Mouse (Mus musculus): ENCODE measurements at regions not wholly inside any gene's neighbourhood (a gene's known extent, or its start where the extent isn't known, plus 50 kb on each side); places are given as distances from the start of the nearest gene placed in this dataset.

GRCm38 (mm10) chr6:93623541-93623940 is 660.2 kb downstream of the Magi1 start:
- DNase-seq (ENCODE audit: low spot score in 2 of 2) = no peak

- DNase-seq (ENCODE audit: low spot score in 2 of 2) = no peak
Measured at GRCm38 (mm10) chr6:93616926-93617325, 666.8 kb downstream of the Magi1 start.

GRCm38 (mm10) chr6:93600376-93600775 is 657.1 kb upstream of the Adamts9 start:
- DNase-seq (ENCODE audit: low spot score in 2 of 2) = no peak

- DNase-seq (ENCODE audit: low spot score in 2 of 2) = no peak
Measured at GRCm38 (mm10) chr6:93599371-93599770, 656.1 kb upstream of the Adamts9 start.

- DNase-seq (ENCODE audit: low spot score in 2 of 2) = no peak
Measured at GRCm38 (mm10) chr6:93589935-93590334, 646.6 kb upstream of the Adamts9 start.

- no peak for DNase-seq (ENCODE audit: low spot score in 2 of 2)
Measured at GRCm38 (mm10) chr6:93586871-93587270, 643.6 kb upstream of the Adamts9 start.

GRCm38 (mm10) chr6:93581141-93581540 is 637.8 kb upstream of the Adamts9 start:
- DNase-seq (ENCODE audit: low spot score in 2 of 2) = no peak

GRCm38 (mm10) chr6:93580716-93581115 is 637.4 kb upstream of the Adamts9 start:
- DNase-seq (ENCODE audit: low spot score in 2 of 2) = no peak

GRCm38 (mm10) chr6:93575249-93575648 is 632.0 kb upstream of the Adamts9 start:
- no peak for DNase-seq (ENCODE audit: low spot score in 2 of 2)

GRCm38 (mm10) chr6:93573679-93574635 is 630.7 kb upstream of the Adamts9 start:
- DNase-seq (ENCODE audit: low spot score in 2 of 2) = peak; percentile 16 to 60

GRCm38 (mm10) chr6:93569866-93570265 is 626.6 kb upstream of the Adamts9 start:
- no peak for DNase-seq (ENCODE audit: low spot score in 2 of 2)

- DNase-seq (ENCODE audit: low spot score in 2 of 2) = no peak
Measured at GRCm38 (mm10) chr6:93569211-93569610, 625.9 kb upstream of the Adamts9 start.

- DNase-seq (ENCODE audit: low spot score in 2 of 2) = no peak
Measured at GRCm38 (mm10) chr6:93566661-93567060, 623.4 kb upstream of the Adamts9 start.

- DNase-seq (ENCODE audit: low spot score in 2 of 2) = no peak
Measured at GRCm38 (mm10) chr6:93548311-93548710, 605.0 kb upstream of the Adamts9 start.

GRCm38 (mm10) chr6:93544246-93544645 is 601.0 kb upstream of the Adamts9 start:
- DNase-seq (ENCODE audit: low spot score in 2 of 2) = no peak

- peak in 1 of 2 experiments; percentile 8 for DNase-seq (ENCODE audit: low spot score in 2 of 2)
Measured at GRCm38 (mm10) chr6:93543354-93544129, 600.2 kb upstream of the Adamts9 start.

GRCm38 (mm10) chr6:93539583-93539982 is 596.3 kb upstream of the Adamts9 start:
- no peak for DNase-seq (ENCODE audit: low spot score in 2 of 2)

- no peak for DNase-seq (ENCODE audit: low spot score in 2 of 2)
Measured at GRCm38 (mm10) chr6:93539171-93539570, 595.9 kb upstream of the Adamts9 start.

- DNase-seq (ENCODE audit: low spot score in 2 of 2) = no peak
Measured at GRCm38 (mm10) chr6:93537971-93538370, 594.7 kb upstream of the Adamts9 start.

- no peak for DNase-seq (ENCODE audit: low spot score in 2 of 2)
Measured at GRCm38 (mm10) chr6:93537126-93537525, 593.8 kb upstream of the Adamts9 start.

GRCm38 (mm10) chr6:93513818-93514217 is 570.5 kb upstream of the Adamts9 start:
- DNase-seq (ENCODE audit: low spot score in 2 of 2) = no peak

GRCm38 (mm10) chr6:93509857-93510256 is 566.6 kb upstream of the Adamts9 start:
- no peak for DNase-seq (ENCODE audit: low spot score in 2 of 2)

- DNase-seq (ENCODE audit: low spot score in 2 of 2) = no peak
Measured at GRCm38 (mm10) chr6:93497824-93498223, 554.5 kb upstream of the Adamts9 start.
